Comparison of ENCODE assay signal across 14 mouse cellular contexts in the genomic region with DNA sequence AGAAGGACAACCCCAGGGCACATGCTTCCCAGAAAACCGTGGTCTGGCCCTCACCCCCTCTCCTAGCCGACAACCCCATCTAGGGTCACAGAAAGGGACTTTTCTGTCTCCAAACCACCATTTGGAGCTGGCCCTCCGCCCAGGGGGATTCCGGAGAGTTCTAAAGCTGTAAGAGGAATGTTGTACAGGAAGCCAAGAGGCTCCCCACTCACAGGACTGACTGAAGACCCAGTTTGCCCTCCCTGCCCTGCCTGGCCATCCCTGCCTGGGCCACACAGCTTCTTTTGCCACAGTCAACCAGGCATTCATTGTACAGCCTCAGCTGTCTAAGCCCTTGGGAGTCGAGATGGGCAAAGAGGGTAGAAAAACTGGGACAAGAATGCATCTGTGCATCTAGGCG. TPM values are rescaled to one million over a fixed set of nuclear protein-coding genes. Genes with fewer than 3 reads are reported as not detected.
DNase-seq lines count a peak whose midpoint lies in the region; ATAC-seq and TF ChIP-seq lines count a peak whose summit lies in the region.
"Had no signal": no experiment of that assay in that cellular context is flagged by ENCODE, and none has a peak within 500 bp of the region (broad histone marks: within the 10 kb centered on the region; RNA-seq: fewer than 3 reads in every experiment).

No protein-coding gene starts in this region.

- H3K4me2 ChIP-seq in kidney, postnatal 0 days (ENCODE audit: low read length) = no peak overlapping the region
- no peak overlapping the region for H3K4me2 ChIP-seq in kidney, embryonic 14.5 days (replicated peaks; ENCODE audit: low read depth, low read length)
- H3K4me2 ChIP-seq in midbrain, embryonic 15.5 days = no peak overlapping the region
- no peak overlapping the region for H3K4me2 ChIP-seq in hindbrain, embryonic 15.5 days
- H3K4me2 ChIP-seq in midbrain, embryonic 14.5 days (ENCODE audit: low read length) = no peak overlapping the region
- H3K4me2 ChIP-seq: heart, embryonic 15.5 days; intestine, embryonic 15.5 days had no signal

- peak; percentile 67 for DNase-seq in kidney, postnatal 0 days (ENCODE audit: low spot score)
- no peak for DNase-seq in midbrain, embryonic 10.5 days (ENCODE audit: low spot score)
- peak; percentile 13 for DNase-seq in midbrain, embryonic 14.5 days
- no peak for DNase-seq in left cerebral cortex, adult 11 months (ENCODE audit: low spot score)
- DNase-seq in layer of hippocampus, adult 18-20 months (ENCODE audit: low spot score in 2 of 2) = no peak
- DNase-seq: cerebellum, adult 11-12 months; layer of hippocampus, postnatal 36 days; thymus, postnatal 14 days had no signal

- H3K36me3 ChIP-seq in kidney, postnatal 0 days (ENCODE audit: insufficient read depth, low read length) = no peaks in the 10 kb centered on the region
- no peaks in the 10 kb centered on the region for H3K36me3 ChIP-seq in kidney, embryonic 14.5 days (ENCODE audit: control insufficient read depth, insufficient read depth, low read length)
- no peaks in the 10 kb centered on the region for H3K36me3 ChIP-seq in midbrain, embryonic 10.5 days
- H3K36me3 ChIP-seq in midbrain, embryonic 15.5 days (replicated peaks) = no peaks in the 10 kb centered on the region
- peaks cover 6% of the 10 kb centered on the region; the same call in 1 of the 2 replicates for H3K36me3 ChIP-seq in hindbrain, embryonic 15.5 days
- no peaks in the 10 kb centered on the region for H3K36me3 ChIP-seq in midbrain, embryonic 14.5 days (ENCODE audit: control insufficient read depth, insufficient read depth, low read length)
- H3K36me3 ChIP-seq: heart, embryonic 15.5 days; intestine, embryonic 15.5 days had no signal

- H3K4me3 ChIP-seq in kidney, postnatal 0 days (replicated peaks; ENCODE audit: low read depth, low read length) = no peak overlapping the region
- no peak overlapping the region for H3K4me3 ChIP-seq in kidney, embryonic 14.5 days (ENCODE audit: low read length)
- H3K4me3 ChIP-seq in midbrain, embryonic 10.5 days = no peak overlapping the region
- no peak overlapping the region for H3K4me3 ChIP-seq in midbrain, embryonic 15.5 days
- no peak overlapping the region for H3K4me3 ChIP-seq in hindbrain, embryonic 15.5 days
- H3K4me3 ChIP-seq in midbrain, embryonic 14.5 days (replicated peaks; ENCODE audit: low read depth, low read length) = no peak overlapping the region
- H3K4me3 ChIP-seq: heart, embryonic 15.5 days; intestine, embryonic 15.5 days had no signal

- no peaks in the 10 kb centered on the region for H3K9me3 ChIP-seq in kidney, postnatal 0 days (replicated peaks; ENCODE audit: low read length)
- H3K9me3 ChIP-seq in kidney, embryonic 14.5 days (ENCODE audit: control insufficient read depth, low read length) = no peaks in the 10 kb centered on the region
- H3K9me3 ChIP-seq in midbrain, embryonic 10.5 days (replicated peaks) = no peaks in the 10 kb centered on the region
- H3K9me3 ChIP-seq in midbrain, embryonic 15.5 days = no peaks in the 10 kb centered on the region
- no peaks in the 10 kb centered on the region for H3K9me3 ChIP-seq in hindbrain, embryonic 15.5 days
- H3K9me3 ChIP-seq in midbrain, embryonic 14.5 days (ENCODE audit: control insufficient read depth, low read length) = no peaks in the 10 kb centered on the region
- H3K9me3 ChIP-seq: heart, embryonic 15.5 days; intestine, embryonic 15.5 days had no signal

- H3K27ac ChIP-seq in kidney, postnatal 0 days = no peak overlapping the region
- H3K27ac ChIP-seq in kidney, embryonic 14.5 days (ENCODE audit: low read depth, low read length) = no peak overlapping the region
- peak overlapping the region; percentile 55; the same call in 1 of the 2 replicates for H3K27ac ChIP-seq in midbrain, embryonic 10.5 days (replicated peaks)
- no peak overlapping the region for H3K27ac ChIP-seq in midbrain, embryonic 15.5 days
- H3K27ac ChIP-seq in hindbrain, embryonic 15.5 days (replicated peaks) = 0 out of 2 replicates have a peak overlapping the region, but pooled peaks have one; percentile 10
- no peak overlapping the region for H3K27ac ChIP-seq in midbrain, embryonic 14.5 days (replicated peaks; ENCODE audit: low read depth, low read length)
- H3K27ac ChIP-seq: heart, embryonic 15.5 days; intestine, embryonic 15.5 days; liver, embryonic 14.5 days had no signal

- no peaks in the 10 kb centered on the region for H3K27me3 ChIP-seq in kidney, postnatal 0 days (ENCODE audit: insufficient read depth, low read length)
- no peaks in the 10 kb centered on the region for H3K27me3 ChIP-seq in kidney, embryonic 14.5 days (ENCODE audit: control insufficient read depth, insufficient read depth, low read length)
- H3K27me3 ChIP-seq in midbrain, embryonic 10.5 days (ENCODE audit: low read depth, poor library complexity, severe bottlenecking) = no peaks in the 10 kb centered on the region
- no peaks in the 10 kb centered on the region for H3K27me3 ChIP-seq in midbrain, embryonic 15.5 days (replicated peaks)
- H3K27me3 ChIP-seq in hindbrain, embryonic 15.5 days = no peaks in the 10 kb centered on the region
- H3K27me3 ChIP-seq in midbrain, embryonic 14.5 days (ENCODE audit: control insufficient read depth, insufficient read depth, low read length) = no peaks in the 10 kb centered on the region
- H3K27me3 ChIP-seq: heart, embryonic 15.5 days; intestine, embryonic 15.5 days had no signal

- no peak for TF ChIP-seq CTCF in kidney, postnatal 0 days (IDR thresholded peaks at IDR 0.05; ENCODE audit: low read depth)

- H3K9ac ChIP-seq in kidney, postnatal 0 days (ENCODE audit: low read depth, low read length) = no peak overlapping the region
- H3K9ac ChIP-seq in kidney, embryonic 14.5 days (ENCODE audit: low read depth, low read length) = no peak overlapping the region
- H3K9ac ChIP-seq in midbrain, embryonic 15.5 days = no peak overlapping the region
- no peak overlapping the region for H3K9ac ChIP-seq in hindbrain, embryonic 15.5 days
- no peak overlapping the region for H3K9ac ChIP-seq in midbrain, embryonic 14.5 days (replicated peaks; ENCODE audit: low read length)
- H3K9ac ChIP-seq: heart, embryonic 15.5 days; intestine, embryonic 15.5 days; liver, embryonic 14.5 days had no signal

- H3K4me1 ChIP-seq in kidney, postnatal 0 days (replicated peaks; ENCODE audit: insufficient read depth, low read length) = 0 out of 2 replicates have a peak, but pooled peaks cover 3% of the 10 kb centered on the region
- no peaks in the 10 kb centered on the region for H3K4me1 ChIP-seq in kidney, embryonic 14.5 days (ENCODE audit: control insufficient read depth, insufficient read depth, low read length)
- H3K4me1 ChIP-seq in midbrain, embryonic 10.5 days = peaks cover 22% of the 10 kb centered on the region
- no peaks in the 10 kb centered on the region for H3K4me1 ChIP-seq in midbrain, embryonic 15.5 days
- 0 out of 2 replicates have a peak, but pooled peaks cover 4% of the 10 kb centered on the region for H3K4me1 ChIP-seq in hindbrain, embryonic 15.5 days (replicated peaks)
- 0 out of 2 replicates have a peak, but pooled peaks cover 8% of the 10 kb centered on the region for H3K4me1 ChIP-seq in midbrain, embryonic 14.5 days (ENCODE audit: control insufficient read depth, insufficient read depth, low read length)

- 60% methylated on average over 6 of the region's 6 CpGs for WGBS in kidney, postnatal 0 days
- 71% methylated on average over 6 of the region's 6 CpGs for WGBS in kidney, embryonic 14.5 days
- 80% methylated on average over 6 of the region's 6 CpGs for WGBS in midbrain, embryonic 10.5 days
- 53% methylated on average over 6 of the region's 6 CpGs for WGBS in midbrain, embryonic 15.5 days
- 48% methylated on average over 6 of the region's 6 CpGs for WGBS in hindbrain, embryonic 15.5 days
- WGBS in midbrain, embryonic 14.5 days = 56% methylated on average over 6 of the region's 6 CpGs

- no peak for ATAC-seq in kidney, postnatal 0 days (replicated peaks; ENCODE audit: low FRiP score, low read depth)
- ATAC-seq in kidney, embryonic 14.5 days (ENCODE audit: low FRiP score, low TSS enrichment) = no peak
- ATAC-seq in midbrain, embryonic 15.5 days (replicated peaks) = no peak
- peak; percentile 39; the same call in 1 of the 2 replicates for ATAC-seq in hindbrain, embryonic 15.5 days (ENCODE audit: low FRiP score, low read depth)
- no peak for ATAC-seq in midbrain, embryonic 14.5 days (ENCODE audit: low FRiP score, low TSS enrichment)

RNA-seq across cellular contexts. Expression of gene Micall2, which starts 17.6 kb away (rescaled TPM):
- 4.2 and 4.6 TPM in 2 replicates for polyA plus RNA-seq in kidney, postnatal 0 days (2015; fragmentation: Nextera tagmentation; extraction: Ambion mirVana)
- 3.6 and 6.4 TPM in 2 replicates for polyA plus RNA-seq in kidney, embryonic 14.5 days (2014; fragmentation: Nextera tagmentation; extraction: Ambion mirVana)
- 5.7 and 7.8 TPM in 2 replicates for polyA plus RNA-seq in midbrain, embryonic 10.5 days (2016; fragmentation: Nextera tagmentation; extraction: Ambion mirVana)
- polyA plus RNA-seq in midbrain, embryonic 15.5 days (2015; fragmentation: Nextera tagmentation; extraction: Ambion mirVana) = 12.2 and 14.0 TPM in 2 replicates
- 10.1 and 12.2 TPM in 2 replicates for polyA plus RNA-seq in hindbrain, embryonic 15.5 days (2015; fragmentation: Nextera tagmentation; extraction: Ambion mirVana)
- 12.7 and 13.4 TPM in 2 replicates for polyA plus RNA-seq in midbrain, embryonic 14.5 days (2014; fragmentation: Nextera tagmentation; extraction: Ambion mirVana)
- total RNA-seq in layer of hippocampus, adult 18-20 months (2021) = 1 to 10 TPM; 1.1 to 1.5 TPM

RNA-seq across cellular contexts. Expression of gene Ints1, which starts 56.9 kb away (rescaled TPM):
- polyA plus RNA-seq in kidney, postnatal 0 days (2015; fragmentation: Nextera tagmentation; extraction: Ambion mirVana) = 17.9 and 19.0 TPM in 2 replicates
- 32.2 and 40.7 TPM in 2 replicates for polyA plus RNA-seq in kidney, embryonic 14.5 days (2014; fragmentation: Nextera tagmentation; extraction: Ambion mirVana)
- 33.4 and 34.7 TPM in 2 replicates for polyA plus RNA-seq in midbrain, embryonic 10.5 days (2016; fragmentation: Nextera tagmentation; extraction: Ambion mirVana)
- polyA plus RNA-seq in midbrain, embryonic 15.5 days (2015; fragmentation: Nextera tagmentation; extraction: Ambion mirVana) = 32.8 and 34.3 TPM in 2 replicates
- polyA plus RNA-seq in hindbrain, embryonic 15.5 days (2015; fragmentation: Nextera tagmentation; extraction: Ambion mirVana) = 30.0 and 30.3 TPM in 2 replicates
- 39.0 and 44.7 TPM in 2 replicates for polyA plus RNA-seq in midbrain, embryonic 14.5 days (2014; fragmentation: Nextera tagmentation; extraction: Ambion mirVana)
- total RNA-seq in layer of hippocampus, adult 18-20 months (2021) = 10 to 100 TPM; 79.0 to 89.5 TPM

Comparison
In these comparisons a context has a peak if more than half of its experiments do, and no peak if none do; other contexts are left out.
1. DNase-seq: peak in kidney, postnatal 0 days (single experiment) and midbrain, embryonic 14.5 days (single experiment); none in midbrain, embryonic 10.5 days (single experiment), left cerebral cortex, adult 11 months (single experiment) and layer of hippocampus, adult 18-20 months (0 of 2).
2. H3K27ac ChIP-seq: peak in midbrain, embryonic 10.5 days (single experiment) and hindbrain, embryonic 15.5 days (single experiment); none in kidney, postnatal 0 days (single experiment), kidney, embryonic 14.5 days (single experiment), midbrain, embryonic 15.5 days (single experiment) and midbrain, embryonic 14.5 days (single experiment).